Mouse (Mus musculus): Measurements from ENCODE around the gene Tango6. TPM values are rescaled to one million over a fixed set of nuclear protein-coding genes. Genes with fewer than 3 reads are reported as not detected.

Gene Tango6
- total and polyA plus RNA-seq, 2 experiments from 2014 or later, result 4.0 to 7.1 TPM

DNA sequence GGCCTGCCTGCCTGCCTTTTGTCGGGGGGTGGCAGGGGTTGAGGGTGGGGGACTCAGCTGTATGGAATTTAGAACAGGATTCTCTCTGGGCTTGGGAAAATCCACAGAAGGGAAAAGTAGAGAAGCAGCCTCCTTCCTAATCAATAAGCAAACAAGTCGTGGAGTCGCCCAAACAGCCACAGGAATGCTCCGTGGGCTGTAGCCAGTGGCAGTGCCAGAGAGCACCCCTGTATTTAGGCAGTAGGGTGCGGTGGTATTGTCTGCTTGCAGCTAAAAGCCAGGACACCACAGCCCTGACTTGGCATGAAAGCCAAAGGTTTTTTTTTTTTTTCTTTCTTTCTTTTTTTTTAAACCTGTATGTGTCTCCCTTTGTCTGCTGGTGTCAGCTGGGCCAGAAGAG is 41.9 kb upstream of the Tango6 start:
- H3K4me3 ChIP-seq (ENCODE audit: low read length), result no peak overlapping the region
- no peaks in the 10 kb centered on the region for H3K27me3 ChIP-seq (ENCODE audit: insufficient read depth, low read length)
- no peaks in the 10 kb centered on the region for H3K9me3 ChIP-seq (ENCODE audit: low read length)
- no peak for TF ChIP-seq CTCF (IDR thresholded peaks at IDR 0.05; ENCODE audit: low read depth)
- no peaks in the 10 kb centered on the region for H3K36me3 ChIP-seq (ENCODE audit: insufficient read depth, low read length)
- DNase-seq (ENCODE audit: low spot score) (no peak), ATAC-seq (no peak)
- WGBS, result 78% methylated on average over 5 of the region's 5 CpGs
- no peaks in the 10 kb centered on the region for H3K4me1 ChIP-seq (ENCODE audit: insufficient read depth, low read length)
- no peak overlapping the region for H3K9ac ChIP-seq (replicated peaks; ENCODE audit: low read length)
- no peak overlapping the region for H3K4me2 ChIP-seq (ENCODE audit: low read depth, low read length)
- H3K27ac ChIP-seq, result no peak overlapping the region

DNA sequence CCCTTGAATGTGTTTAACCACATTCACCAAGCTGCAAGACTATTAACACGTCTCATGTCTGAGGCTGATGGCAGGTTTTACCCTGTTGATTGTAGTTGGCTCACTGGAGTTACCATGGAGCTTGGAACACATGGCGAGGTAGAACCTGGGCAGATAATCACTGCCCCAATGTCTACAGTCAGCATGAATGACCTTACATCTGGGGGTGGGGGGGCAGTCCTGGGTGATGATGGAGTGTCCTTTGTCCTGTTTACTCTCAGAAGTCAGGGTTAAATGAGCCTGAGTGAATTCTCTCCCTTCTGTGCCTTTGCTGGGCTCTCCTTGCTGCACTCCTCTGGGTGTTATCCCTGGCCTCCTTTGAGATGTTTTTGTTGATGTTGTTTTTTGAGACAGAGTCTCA is 40.7 kb upstream of the Tango6 start:
- H3K9me3 ChIP-seq (ENCODE audit: low read length), result no peaks in the 10 kb centered on the region
- no peak for DNase-seq (ENCODE audit: low spot score)
- no peak overlapping the region for H3K27ac ChIP-seq
- H3K4me3 ChIP-seq (ENCODE audit: low read length), result no peak overlapping the region
- 72% methylated on average over 2 of the region's 2 CpGs for WGBS
- H3K4me2 ChIP-seq (ENCODE audit: low read depth, low read length), result no peak overlapping the region
- H3K9ac ChIP-seq (replicated peaks; ENCODE audit: low read length), result no peak overlapping the region
- no peak for ATAC-seq
- H3K36me3 ChIP-seq (ENCODE audit: insufficient read depth, low read length), result no peaks in the 10 kb centered on the region
- TF ChIP-seq CTCF (IDR thresholded peaks at IDR 0.05; ENCODE audit: low read depth), result no peak
- H3K27me3 ChIP-seq (ENCODE audit: insufficient read depth, low read length), result no peaks in the 10 kb centered on the region
- no peaks in the 10 kb centered on the region for H3K4me1 ChIP-seq (ENCODE audit: insufficient read depth, low read length)

DNA sequence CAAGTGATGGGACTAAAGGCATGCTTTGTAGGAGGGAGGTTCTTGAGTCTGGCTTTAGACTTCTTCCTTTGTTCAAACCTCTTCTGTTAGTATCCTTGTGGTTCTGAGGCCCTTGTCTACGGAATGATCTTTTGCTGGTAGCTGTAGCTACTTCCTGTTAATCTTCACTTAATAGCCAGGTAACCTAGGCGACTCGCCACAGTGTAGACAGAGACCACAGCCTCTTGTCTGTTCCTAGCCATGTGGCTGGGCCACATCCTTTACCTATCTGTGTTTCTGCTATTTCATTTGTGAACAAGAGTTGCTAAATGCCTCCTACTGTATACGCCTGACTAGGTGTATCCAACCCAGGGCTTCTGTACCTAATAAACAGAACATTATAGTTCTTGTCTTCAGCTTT is 39.8 kb upstream of the Tango6 start:
- no peak for TF ChIP-seq CTCF (IDR thresholded peaks at IDR 0.05; ENCODE audit: low read depth)
- no peak overlapping the region for H3K9ac ChIP-seq (replicated peaks; ENCODE audit: low read length)
- no peaks in the 10 kb centered on the region for H3K4me1 ChIP-seq (ENCODE audit: insufficient read depth, low read length)
- no peak overlapping the region for H3K4me3 ChIP-seq (ENCODE audit: low read length)
- no peak overlapping the region for H3K27ac ChIP-seq
- no peaks in the 10 kb centered on the region for H3K36me3 ChIP-seq (ENCODE audit: insufficient read depth, low read length)
- no peaks in the 10 kb centered on the region for H3K27me3 ChIP-seq (ENCODE audit: insufficient read depth, low read length)
- 90% methylated on average over 4 of the region's 4 CpGs for WGBS
- ATAC-seq, result no peak
- H3K4me2 ChIP-seq (ENCODE audit: low read depth, low read length), result no peak overlapping the region
- no peaks in the 10 kb centered on the region for H3K9me3 ChIP-seq (ENCODE audit: low read length)
- no peak for DNase-seq (ENCODE audit: low spot score)

DNA sequence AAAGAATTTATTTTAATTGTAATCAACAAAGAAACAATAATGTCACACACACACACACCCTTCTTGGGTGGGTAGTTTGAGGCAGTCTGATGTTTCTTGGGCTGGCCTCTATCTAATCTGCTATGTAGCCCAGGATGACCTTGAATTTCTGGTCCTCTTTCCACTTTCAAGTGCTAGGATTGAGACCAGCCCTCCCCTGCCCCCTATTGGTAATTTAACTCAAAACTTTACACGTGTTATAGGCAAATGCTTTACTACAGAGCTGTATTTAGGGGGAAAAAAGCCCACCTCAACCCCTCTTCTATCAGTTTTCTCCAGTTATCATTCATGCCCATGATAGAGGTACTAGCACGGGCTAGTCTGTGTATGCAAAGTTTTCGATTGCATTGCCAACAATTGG is 37.9 kb upstream of the Tango6 start:
- 79% methylated on average over 3 of the region's 3 CpGs for WGBS
- ATAC-seq, result no peak

DNA sequence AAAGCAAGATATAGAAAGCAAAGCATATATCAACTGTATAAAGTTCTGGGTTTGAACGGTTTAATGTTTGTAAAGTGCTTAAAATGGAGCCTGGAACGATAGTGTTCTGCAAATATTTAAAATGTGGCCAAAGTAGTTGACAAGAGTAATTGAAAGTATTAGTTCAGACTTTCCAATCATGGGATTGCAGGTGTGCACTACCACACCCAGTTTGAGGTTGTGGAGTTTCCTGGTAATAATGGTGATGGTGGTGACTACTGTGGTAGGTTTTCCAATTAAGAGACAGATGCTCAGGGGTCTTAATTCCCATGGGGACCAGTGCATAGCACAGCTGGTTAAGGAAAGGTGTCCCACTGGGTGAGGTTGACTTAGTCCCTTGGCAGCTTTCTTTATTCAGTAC is 36.7 kb upstream of the Tango6 start:
- Histone ChIP-seq H3K4me3 (ENCODE audit: low read length) (no peak overlapping the region), H3K27ac (no peak overlapping the region), H3K4me1 (ENCODE audit: insufficient read depth, low read length) (no peaks in the 10 kb centered on the region), H3K36me3 (ENCODE audit: insufficient read depth, low read length) (no peaks in the 10 kb centered on the region), H3K9ac (replicated peaks; ENCODE audit: low read length) (no peak overlapping the region), H3K9me3 (ENCODE audit: low read length) (no peaks in the 10 kb centered on the region), H3K27me3 (ENCODE audit: insufficient read depth, low read length) (no peaks in the 10 kb centered on the region), H3K4me2 (ENCODE audit: low read depth, low read length) (no peak overlapping the region)
- TF ChIP-seq CTCF (IDR thresholded peaks at IDR 0.05; ENCODE audit: low read depth), result no peak
- 95% methylated on average over 2 of the region's 2 CpGs for WGBS
- no peak for DNase-seq (ENCODE audit: low spot score)
- no peak for ATAC-seq

More for the DNA sequence above, 37.9 kb upstream of the Tango6 start:
- Histone ChIP-seq H3K9ac (replicated peaks; ENCODE audit: low read length) (no peak overlapping the region), H3K36me3 (ENCODE audit: insufficient read depth, low read length) (no peaks in the 10 kb centered on the region), H3K4me3 (ENCODE audit: low read length) (no peak overlapping the region), H3K4me1 (ENCODE audit: insufficient read depth, low read length) (no peaks in the 10 kb centered on the region), H3K4me2 (ENCODE audit: low read depth, low read length) (no peak overlapping the region), H3K9me3 (ENCODE audit: low read length) (no peaks in the 10 kb centered on the region), H3K27ac (no peak overlapping the region), H3K27me3 (ENCODE audit: insufficient read depth, low read length) (no peaks in the 10 kb centered on the region)
- no peak for DNase-seq (ENCODE audit: low spot score)
- TF ChIP-seq CTCF (IDR thresholded peaks at IDR 0.05; ENCODE audit: low read depth), result peak; percentile 26; the same call in 1 of the 2 replicates

DNA sequence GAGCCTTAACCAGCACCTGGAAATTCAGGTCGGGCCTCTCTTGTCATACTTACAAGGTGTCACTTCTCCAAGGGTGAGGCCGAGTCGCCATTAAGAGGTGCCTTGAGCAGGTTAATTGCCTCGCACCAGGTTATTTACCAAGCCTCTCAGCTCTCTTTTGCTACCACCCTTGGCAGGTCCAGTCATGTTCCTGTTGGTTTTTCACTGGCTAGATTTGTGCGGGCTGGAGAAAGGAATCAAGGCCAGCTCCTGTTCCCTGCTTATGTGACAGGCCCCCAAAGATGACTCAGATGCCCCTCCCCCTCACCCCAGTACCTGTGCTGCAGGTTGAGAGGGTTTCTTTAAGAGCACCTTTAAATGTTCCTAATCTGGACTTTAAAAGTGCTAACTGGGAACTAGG is 36.1 kb upstream of the Tango6 start:
- no peak overlapping the region for H3K27ac ChIP-seq
- H3K9me3 ChIP-seq (ENCODE audit: low read length), result no peaks in the 10 kb centered on the region
- ATAC-seq, result no peak
- H3K27me3 ChIP-seq (ENCODE audit: insufficient read depth, low read length), result no peaks in the 10 kb centered on the region
- no peak overlapping the region for H3K4me2 ChIP-seq (ENCODE audit: low read depth, low read length)
- no peaks in the 10 kb centered on the region for H3K4me1 ChIP-seq (ENCODE audit: insufficient read depth, low read length)
- no peak overlapping the region for H3K9ac ChIP-seq (replicated peaks; ENCODE audit: low read length)
- no peaks in the 10 kb centered on the region for H3K36me3 ChIP-seq (ENCODE audit: insufficient read depth, low read length)
- TF ChIP-seq CTCF (IDR thresholded peaks at IDR 0.05; ENCODE audit: low read depth), result no peak
- H3K4me3 ChIP-seq (ENCODE audit: low read length), result no peak overlapping the region
- WGBS, result 84% methylated on average over 5 of the region's 5 CpGs
- DNase-seq (ENCODE audit: low spot score), result no peak

DNA sequence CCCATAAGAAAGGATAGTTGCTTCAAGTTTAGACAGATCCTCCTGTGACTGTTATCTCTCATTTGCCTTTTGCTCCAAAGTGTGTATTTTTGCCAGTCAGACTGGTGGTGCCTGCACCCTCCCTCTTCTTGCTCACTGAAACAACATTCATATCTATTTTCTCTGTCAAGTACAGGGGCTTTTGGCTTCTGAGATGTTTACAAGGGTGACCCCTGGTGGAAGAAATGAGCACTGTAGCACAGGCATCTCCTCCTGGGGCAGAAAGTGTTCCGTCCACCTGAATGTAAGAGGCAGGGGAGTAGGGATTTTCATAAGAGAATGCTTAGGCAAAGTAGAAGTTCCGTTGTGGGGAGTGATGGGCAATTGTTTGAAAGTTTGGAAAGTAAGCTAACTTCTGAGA is 35.5 kb upstream of the Tango6 start:
- Histone ChIP-seq H3K4me3 (ENCODE audit: low read length) (no peak overlapping the region), H3K9me3 (ENCODE audit: low read length) (no peaks in the 10 kb centered on the region), H3K9ac (replicated peaks; ENCODE audit: low read length) (no peak overlapping the region), H3K36me3 (ENCODE audit: insufficient read depth, low read length) (no peaks in the 10 kb centered on the region), H3K27me3 (ENCODE audit: insufficient read depth, low read length) (no peaks in the 10 kb centered on the region), H3K27ac (no peak overlapping the region), H3K4me2 (ENCODE audit: low read depth, low read length) (no peak overlapping the region), H3K4me1 (ENCODE audit: insufficient read depth, low read length) (no peaks in the 10 kb centered on the region)
- peak; percentile 89 for TF ChIP-seq CTCF (IDR thresholded peaks at IDR 0.05; ENCODE audit: low read depth)
- ATAC-seq (peak; percentile 40; the same call in 1 of the 2 replicates), DNase-seq (ENCODE audit: low spot score) (peak; percentile 86)
- 32% methylated on average over 2 of the region's 2 CpGs for WGBS

All from hindbrain, postnatal 0 days (tissue).